ENCODE assay signal across 20 mouse cellular contexts in genomic region chr14:30616751-30617150, GRCm38 (mm10). TPM values are rescaled to one million over a fixed set of nuclear protein-coding genes. Genes with fewer than 3 reads are reported as not detected.
A peak's percentile ranks its signal among the peaks of the same experiment; 100 is the strongest.
DNase-seq lines count a peak whose midpoint lies in the region; ATAC-seq lines count a peak whose summit lies in the region.
"Had no signal": no experiment of that assay in that cellular context is flagged by ENCODE, and none has a peak within 500 bp of the region (broad histone marks: within the 10 kb centered on the region; RNA-seq: fewer than 3 reads in every experiment).

No protein-coding gene starts in this region.

- H3K27me3 ChIP-seq in liver, embryonic 12.5 days (replicated peaks): no peaks in the 10 kb centered on the region
- no peaks in the 10 kb centered on the region for H3K27me3 ChIP-seq in megakaryocyte, embryonic 14.5 days (replicated peaks)
- H3K27me3 ChIP-seq: embryonic facial prominence, embryonic 15.5 days; heart, embryonic 12.5 days; hindbrain, embryonic 15.5 days had no signal

- no peak overlapping the region for H3K27ac ChIP-seq in liver, embryonic 12.5 days
- H3K27ac ChIP-seq: embryonic facial prominence, embryonic 15.5 days; forebrain, embryonic 10.5 days; hindbrain, embryonic 15.5 days had no signal

- peaks cover 74% of the 10 kb centered on the region for H3K4me1 ChIP-seq in liver, embryonic 12.5 days
- peaks cover 100% of the 10 kb centered on the region for H3K4me1 ChIP-seq in megakaryocyte, embryonic 14.5 days
- H3K4me1 ChIP-seq: hindbrain, embryonic 15.5 days had no signal

- 31% methylated on average over 2 of the region's 2 CpGs for WGBS in liver, embryonic 12.5 days (ENCODE audit: insufficient replicate concordance)

- H3K4me3 ChIP-seq in liver, embryonic 12.5 days: no peak overlapping the region
- H3K4me3 ChIP-seq in megakaryocyte, embryonic 14.5 days (replicated peaks): peak overlapping the region; percentile 76
- H3K4me3 ChIP-seq: embryonic facial prominence, embryonic 15.5 days; erythroblast, embryonic 14.5 days; forebrain, embryonic 10.5 days; heart, embryonic 12.5 days; hindbrain, embryonic 15.5 days had no signal

- intact Hi-C loops in heart, postnatal 25 days (cut with DNase I): no loop called here

- DNase-seq in liver (no peak), A20 (ENCODE audit: low read depth, low spot score) (peak; percentile 75)
- DNase-seq in heart, postnatal 25 days (ENCODE audit: low spot score): no peak
- no peak for DNase-seq in right cerebral cortex, adult 18-20 months
- DNase-seq in urinary bladder, postnatal 25 days (ENCODE audit: low spot score): no peak
- DNase-seq: adrenal gland, postnatal 10 days; cerebellum, adult 18-20 months; cerebellum, adult 9-11 months; cerebellum, postnatal 36 days; gastrocnemius, postnatal 14 days; heart, postnatal 36 days had no signal

- H3K4me2 ChIP-seq in liver, embryonic 12.5 days: no peak overlapping the region
- H3K4me2 ChIP-seq: embryonic facial prominence, embryonic 15.5 days; heart, embryonic 12.5 days; hindbrain, embryonic 15.5 days had no signal

- H3K9ac ChIP-seq in liver, embryonic 12.5 days: no peak overlapping the region
- H3K9ac ChIP-seq: embryonic facial prominence, embryonic 15.5 days; heart, embryonic 12.5 days; hindbrain, embryonic 15.5 days had no signal

- peak; percentile 22; the same call in 1 of the 2 replicates for ATAC-seq in liver, embryonic 12.5 days
- ATAC-seq in granulocyte monocyte progenitor cell, adult 5-6 weeks (replicated peaks; ENCODE audit: poor library complexity, severe bottlenecking): peak; percentile 50
- ATAC-seq: forebrain, embryonic 14.5 days had no signal

- H3K36me3 ChIP-seq in liver, embryonic 12.5 days: peaks cover 5% of the 10 kb centered on the region; the same call in 1 of the 2 replicates
- peaks cover 97% of the 10 kb centered on the region for H3K36me3 ChIP-seq in megakaryocyte, embryonic 14.5 days (replicated peaks; ENCODE audit: low read length)
- H3K36me3 ChIP-seq: forebrain, embryonic 10.5 days; heart, embryonic 12.5 days; hindbrain, embryonic 15.5 days had no signal

- H3K9me3 ChIP-seq in liver, embryonic 12.5 days (replicated peaks): no peaks in the 10 kb centered on the region
- H3K9me3 ChIP-seq in megakaryocyte, embryonic 14.5 days: no peaks in the 10 kb centered on the region
- H3K9me3 ChIP-seq: embryonic facial prominence, embryonic 15.5 days; forebrain, embryonic 10.5 days; heart, embryonic 12.5 days; hindbrain, embryonic 15.5 days had no signal

RNA-seq across cellular contexts. Expression of gene Prkcd, which starts 9.3 kb away (rescaled TPM):
- 22.9 and 23.1 TPM in 2 replicates for polyA plus RNA-seq in liver, embryonic 12.5 days (2016; fragmentation: Nextera tagmentation; extraction: Ambion mirVana)
- total RNA-seq in granulocyte monocyte progenitor cell, adult 5-6 weeks (2014; fragmentation: Nextera tagmentation): 158 and 179 TPM in 2 replicates
- total RNA-seq in granulocyte monocyte progenitor cell, adult 5-6 weeks (2017): 113 and 117 TPM in 2 replicates
- 32.1 and 64.4 TPM in 2 replicates for polyA plus RNA-seq in megakaryocyte, embryonic 14.5 days (2012; ENCODE audit: insufficient read depth, low replicate concordance)
- total RNA-seq in heart, postnatal 25 days (2021): 10 to 100 TPM; 11.4 to 13.4 TPM

RNA-seq across cellular contexts. Expression of gene Rft1, which starts 37.4 kb away (rescaled TPM):
- polyA plus RNA-seq in liver, embryonic 12.5 days (2016; fragmentation: Nextera tagmentation; extraction: Ambion mirVana): 5.9 and 6.5 TPM in 2 replicates
- 16.7 and 20.4 TPM in 2 replicates for total RNA-seq in granulocyte monocyte progenitor cell, adult 5-6 weeks (2014; fragmentation: Nextera tagmentation)
- 16.9 and 21.4 TPM in 2 replicates for total RNA-seq in granulocyte monocyte progenitor cell, adult 5-6 weeks (2017)
- 2.6 and 9.1 TPM in 2 replicates for polyA plus RNA-seq in megakaryocyte, embryonic 14.5 days (2012; ENCODE audit: insufficient read depth, low replicate concordance)
- 1 to 10 TPM; 6.8 to 7.9 TPM for total RNA-seq in heart, postnatal 25 days (2021)

Comparison
In these comparisons a context has a peak if more than half of its experiments do, and no peak if none do; other contexts are left out.
1. RNA of gene Prkcd, which starts 9.3 kb away (total RNA-seq): 113 to 179 TPM in granulocyte monocyte progenitor cell, adult 5-6 weeks; 11.4 to 13.4 TPM in heart, postnatal 25 days; every median in the first group is over 4 times any median in the second.